Mouse (Mus musculus): ENCODE results near the gene Gal3st4.
"Not testable (repeated sequence)": the region's sequence is repeated elsewhere in the genome, so short reads cannot be mapped to it uniquely, and the experiment has no call there.

The Gal3st4 gene

DNA sequence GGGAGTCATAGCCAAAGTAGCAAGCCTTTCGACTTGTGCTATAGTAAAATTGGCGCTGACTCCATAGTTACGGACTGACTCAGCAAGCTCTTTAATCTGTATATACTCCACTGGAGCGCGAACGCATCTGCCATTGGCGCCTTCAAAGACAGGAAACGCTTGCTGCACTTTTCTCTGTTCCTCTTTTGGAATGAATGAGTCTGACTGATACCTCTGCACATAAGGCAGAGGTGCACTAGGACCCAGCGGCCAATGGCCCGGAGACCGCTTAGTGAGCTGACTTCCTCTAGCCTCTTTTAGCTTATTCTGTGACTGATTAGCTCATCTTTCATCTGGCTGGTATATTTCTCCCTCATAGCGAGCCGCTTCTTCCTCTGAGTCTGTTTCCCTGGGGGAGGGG lies 56.0 kb downstream of the Gal3st4 start:
- not testable (repeated sequence) for DNase-seq (ENCODE audit: low spot score in 2 of 2)
